Mouse (Mus musculus) hindbrain, embryonic 12.5 days (tissue): ENCODE measurements around the gene Tnfsf14. TPM values are rescaled to one million over a fixed set of nuclear protein-coding genes. Genes with fewer than 3 reads are reported as not detected.

Source experiments
- ATAC-seq: fragments of 200-750 bp; cut with Nextera tagmentation; 2 replicates; pipeline ENCODE4 v1.8.0; 2017; ENCODE audit warnings: moderate TSS enrichment; ENCODE audit not compliant: low FRiP score
- H3K27ac ChIP-seq: fragments of 300-500 bp; sonication (generic); 2 replicates; pipeline ENCODE4 v1.5.1; 2016; ENCODE audit warnings: mild to moderate bottlenecking
- H3K27me3 ChIP-seq: fragments of 300-500 bp; sonication (generic); 2 replicates; pipeline ENCODE4 v1.6.1; 2016; ENCODE audit warnings: mild to moderate bottlenecking
- H3K36me3 ChIP-seq: fragments of 300-500 bp; sonication (generic); 2 replicates; pipeline ENCODE4 v1.6.1; 2016; ENCODE audit warnings: mild to moderate bottlenecking
- H3K4me1 ChIP-seq: fragments of 300-500 bp; sonication (generic); 2 replicates; pipeline ENCODE4 v1.6.1; 2016
- H3K4me2 ChIP-seq: fragments of 300-500 bp; sonication (generic); replicated peaks from 2 replicates; pipeline ENCODE4 v1.6.1; 2016; ENCODE audit warnings: mild to moderate bottlenecking
- H3K4me3 ChIP-seq: fragments of 300-500 bp; sonication (generic); 2 replicates; pipeline ENCODE4 v1.5.1; 2016; ENCODE audit warnings: mild to moderate bottlenecking
- H3K9ac ChIP-seq: fragments of 300-500 bp; sonication (generic); 2 replicates; pipeline ENCODE4 v1.6.1; 2016; ENCODE audit warnings: mild to moderate bottlenecking, moderate library complexity
- H3K9me3 ChIP-seq: fragments of 300-500 bp; sonication (generic); replicated peaks from 2 replicates; pipeline ENCODE4 v1.6.1; 2016; ENCODE audit warnings: mild to moderate bottlenecking
- WGBS: fragments of 180-500 bp; shearing (Covaris S2); methylation state at CpG from one replicate; pipeline ENCODE4 v1.1.7; 2016; 5-methylcytosine and 5-hydroxymethylcytosine counted together
- polyA plus RNA-seq: library from polyadenylated mRNA; unstranded; fragments of >200 nt; fragmentation: Nextera tagmentation; extraction: Ambion mirVana; gene quantifications from 2 replicates; pipeline ENCODE4 v1.2.1, GENCODE M21; 2016

Gene Tnfsf14
- polyA plus RNA-seq, result not detected in 2 replicates

DNA sequence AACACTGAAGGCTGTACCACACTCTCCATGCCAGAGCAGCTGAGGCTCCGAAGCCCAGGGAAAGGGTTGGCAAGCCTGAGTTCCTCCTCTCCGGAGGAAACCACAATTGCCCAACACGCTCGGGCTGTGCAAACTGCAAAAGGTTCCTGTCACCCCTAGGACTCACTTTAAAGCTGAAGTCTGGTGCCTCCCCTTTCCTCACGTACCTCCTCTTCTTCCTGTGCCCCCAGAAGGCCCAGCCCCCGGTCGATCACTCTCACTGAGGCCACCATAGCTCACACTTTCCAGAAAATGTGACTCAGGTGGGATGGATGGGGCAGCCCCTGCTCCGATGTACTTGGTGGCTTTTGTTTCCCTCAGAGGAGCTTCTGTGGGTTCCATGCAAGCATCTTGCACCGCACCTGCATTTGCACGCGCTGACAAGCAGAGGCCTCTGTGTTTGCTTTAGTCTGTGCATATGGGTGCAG lies at the start of gene Tnfsf14:
TSS of gene Tnfsf14 (minus strand) at position 137 of the 467 bp plus-strand sequence.
- no peaks in the 10 kb centered on the region for H3K27me3 ChIP-seq
- H3K4me2 ChIP-seq, result no peak within 1 kb of the TSS
- ATAC-seq, result no peak
- H3K9ac ChIP-seq, result no peak within 1 kb of the TSS
- H3K9me3 ChIP-seq, result no peaks in the 10 kb centered on the region
- H3K4me1 ChIP-seq, result no peaks in the 10 kb centered on the region
- no peak within 1 kb of the TSS for H3K27ac ChIP-seq
- no peaks in the 10 kb centered on the region for H3K36me3 ChIP-seq
- H3K4me3 ChIP-seq, result no peak within 1 kb of the TSS
- 84% methylated on average over 11 of the region's 11 CpGs for WGBS

DNA sequence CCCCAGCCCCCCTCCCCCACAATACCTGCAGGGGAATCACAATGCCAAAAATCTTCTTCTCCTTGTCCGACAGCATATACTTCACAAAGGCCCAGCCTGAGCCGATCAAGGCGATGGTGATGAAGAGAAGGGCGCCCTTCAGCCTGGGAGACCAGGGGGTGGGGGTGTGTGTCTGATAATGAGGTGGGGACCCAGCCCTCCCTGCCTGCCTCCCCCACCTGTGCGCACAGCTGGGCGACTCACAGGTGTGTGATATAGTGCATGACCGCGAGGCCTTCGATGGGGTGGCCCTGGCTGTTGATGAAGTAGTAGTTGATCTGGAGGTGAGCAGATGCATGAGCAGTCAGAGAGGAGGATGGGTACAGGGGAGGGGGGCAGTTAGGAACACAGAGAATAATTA lies 43.2 kb upstream of the Tnfsf14 start:
- H3K36me3 ChIP-seq, result peaks cover 43% of the 10 kb centered on the region
- no peak for ATAC-seq

GRCm38 (mm10) chr17:57235803-57236202 lies 41.8 kb upstream of the Tnfsf14 start:
- Histone ChIP-seq H3K4me2 (no peak overlapping the region), H3K4me1 (no peaks in the 10 kb centered on the region), H3K27ac (no peak overlapping the region), H3K9me3 (no peaks in the 10 kb centered on the region), H3K9ac (no peak overlapping the region), H3K27me3 (no peaks in the 10 kb centered on the region), H3K36me3 (peaks cover 35% of the 10 kb centered on the region), H3K4me3 (no peak overlapping the region)
- WGBS, result 92% methylated on average over 5 of the region's 5 CpGs
- peak; percentile 20; the same call in 1 of the 2 replicates for ATAC-seq

More for the DNA sequence above, 43.2 kb upstream of the Tnfsf14 start:
- no peak overlapping the region for H3K9ac ChIP-seq
- no peak overlapping the region for H3K4me2 ChIP-seq
- H3K4me1 ChIP-seq, result no peaks in the 10 kb centered on the region
- WGBS, result 96% methylated on average over 9 of the region's 9 CpGs
- H3K9me3 ChIP-seq, result no peaks in the 10 kb centered on the region
- H3K27me3 ChIP-seq, result no peaks in the 10 kb centered on the region
- H3K27ac ChIP-seq, result no peak overlapping the region
- no peak overlapping the region for H3K4me3 ChIP-seq

- WGBS, result 84% methylated on average over 12 of the region's 12 CpGs
- Histone ChIP-seq H3K27me3 (no peaks in the 10 kb centered on the region), H3K9me3 (no peaks in the 10 kb centered on the region), H3K36me3 (peaks cover 35% of the 10 kb centered on the region), H3K9ac (no peak overlapping the region), H3K27ac (no peak overlapping the region), H3K4me3 (no peak overlapping the region), H3K4me1 (no peaks in the 10 kb centered on the region), H3K4me2 (no peak overlapping the region)
- no peak for ATAC-seq
Observed at GRCm38 (mm10) chr17:57234254-57234928, 40.4 kb upstream of the Tnfsf14 start.

- Histone ChIP-seq H3K4me2 (no peak overlapping the region), H3K4me1 (no peaks in the 10 kb centered on the region), H3K4me3 (no peak overlapping the region), H3K27me3 (no peaks in the 10 kb centered on the region), H3K9ac (no peak overlapping the region), H3K36me3 (peaks cover 33% of the 10 kb centered on the region), H3K9me3 (no peaks in the 10 kb centered on the region), H3K27ac (no peak overlapping the region)
- no peak for ATAC-seq
- WGBS, result 48% methylated on average over 7 of the region's 7 CpGs
Observed at GRCm38 (mm10) chr17:57233038-57233437, 39.1 kb upstream of the Tnfsf14 start.

- no peak overlapping the region for H3K4me3 ChIP-seq
- 90% methylated on average over 1 of the region's 1 CpGs for WGBS
- H3K36me3 ChIP-seq, result peaks cover 25% of the 10 kb centered on the region
- no peak for ATAC-seq
- no peak overlapping the region for H3K27ac ChIP-seq
- no peaks in the 10 kb centered on the region for H3K4me1 ChIP-seq
- no peak overlapping the region for H3K9ac ChIP-seq
- H3K9me3 ChIP-seq, result no peaks in the 10 kb centered on the region
- H3K27me3 ChIP-seq, result no peaks in the 10 kb centered on the region
- H3K4me2 ChIP-seq, result no peak overlapping the region
Observed at GRCm38 (mm10) chr17:57232200-57232599, 38.2 kb upstream of the Tnfsf14 start.

- H3K36me3 ChIP-seq, result peaks cover 16% of the 10 kb centered on the region
- no peaks in the 10 kb centered on the region for H3K27me3 ChIP-seq
- no peak overlapping the region for H3K4me2 ChIP-seq
- H3K9me3 ChIP-seq, result no peaks in the 10 kb centered on the region
- no peak overlapping the region for H3K4me3 ChIP-seq
- no peaks in the 10 kb centered on the region for H3K4me1 ChIP-seq
- no peak for ATAC-seq
- H3K9ac ChIP-seq, result no peak overlapping the region
- H3K27ac ChIP-seq, result no peak overlapping the region
Observed at GRCm38 (mm10) chr17:57231321-57231771, 37.4 kb upstream of the Tnfsf14 start.

DNA sequence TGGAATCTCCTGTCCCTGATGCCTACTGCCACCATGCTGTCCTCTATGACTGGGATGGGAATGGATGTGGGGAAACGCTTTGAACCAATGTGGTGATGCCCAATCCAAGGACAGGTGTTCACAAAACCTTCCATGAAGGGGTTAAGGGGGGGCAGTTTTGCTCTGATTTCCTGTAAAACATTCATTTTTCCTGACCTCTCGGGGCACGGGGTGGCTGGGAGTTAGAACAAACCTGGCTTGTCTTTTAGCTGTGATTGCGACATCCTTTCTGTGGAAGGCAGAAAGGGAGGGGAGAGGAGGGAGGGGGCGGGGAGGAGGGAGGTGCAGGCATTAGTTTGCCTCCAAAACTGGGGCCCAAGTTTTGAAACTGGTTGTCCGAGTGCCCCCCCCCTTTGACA lies 36.8 kb upstream of the Tnfsf14 start:
- H3K9me3 ChIP-seq, result no peaks in the 10 kb centered on the region
- H3K4me3 ChIP-seq, result no peak overlapping the region
- no peaks in the 10 kb centered on the region for H3K4me1 ChIP-seq
- no peak overlapping the region for H3K27ac ChIP-seq
- WGBS, result 76% methylated on average over 6 of the region's 6 CpGs
- H3K36me3 ChIP-seq, result peaks cover 11% of the 10 kb centered on the region
- H3K27me3 ChIP-seq, result no peaks in the 10 kb centered on the region
- no peak overlapping the region for H3K4me2 ChIP-seq
- H3K9ac ChIP-seq, result no peak overlapping the region
- no peak for ATAC-seq

DNA sequence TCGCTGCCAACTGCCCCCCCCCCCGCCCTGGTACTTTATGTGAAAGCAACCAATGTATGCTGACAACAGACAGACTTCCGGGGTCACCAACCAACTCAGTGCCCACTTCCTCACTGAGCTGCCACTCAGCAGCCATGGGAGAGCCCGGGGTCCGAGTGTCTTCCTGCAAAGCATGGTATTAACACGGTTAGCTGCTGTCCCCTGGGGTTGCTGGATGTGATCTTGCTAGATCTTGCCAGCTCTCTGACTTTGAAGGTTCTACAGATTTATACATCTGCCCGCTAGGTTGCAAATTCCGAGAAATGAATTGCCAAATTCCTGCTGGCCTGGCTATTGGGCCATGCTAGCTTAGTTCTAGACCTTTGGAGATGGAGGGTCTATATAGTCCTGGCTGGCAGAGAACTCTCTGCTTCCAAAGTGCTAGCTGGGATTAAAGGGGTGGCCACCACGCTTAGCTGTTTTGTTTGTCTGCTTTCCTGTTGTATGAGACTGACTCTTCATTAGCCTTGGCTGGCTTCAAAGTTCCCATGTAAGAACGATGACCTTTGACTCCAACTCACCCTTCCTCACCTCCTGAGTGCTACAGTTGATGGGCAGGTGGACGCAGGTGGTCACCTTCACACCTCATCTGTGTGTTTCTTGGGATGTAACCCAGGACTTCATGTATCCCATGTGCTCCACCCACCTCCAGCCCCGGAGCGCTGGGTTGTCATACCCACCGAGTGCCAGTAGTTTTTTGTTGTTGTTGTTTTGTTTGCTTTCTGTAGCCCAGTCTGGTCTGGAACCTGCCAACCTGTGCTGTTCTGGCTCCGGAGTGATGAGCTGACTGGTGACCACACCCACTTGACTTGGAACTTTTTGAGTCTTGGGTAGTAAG lies 36.1 kb upstream of the Tnfsf14 start:
- no peaks in the 10 kb centered on the region for H3K27me3 ChIP-seq
- H3K4me3 ChIP-seq, result no peak overlapping the region
- WGBS, result 78% methylated on average over 15 of the region's 15 CpGs
- no peak overlapping the region for H3K4me2 ChIP-seq
- no peaks in the 10 kb centered on the region for H3K4me1 ChIP-seq
- H3K36me3 ChIP-seq, result peaks cover 7% of the 10 kb centered on the region; the same call in 1 of the 2 replicates
- no peak for ATAC-seq
- no peaks in the 10 kb centered on the region for H3K9me3 ChIP-seq
- H3K27ac ChIP-seq, result no peak overlapping the region
- no peak overlapping the region for H3K9ac ChIP-seq

DNA sequence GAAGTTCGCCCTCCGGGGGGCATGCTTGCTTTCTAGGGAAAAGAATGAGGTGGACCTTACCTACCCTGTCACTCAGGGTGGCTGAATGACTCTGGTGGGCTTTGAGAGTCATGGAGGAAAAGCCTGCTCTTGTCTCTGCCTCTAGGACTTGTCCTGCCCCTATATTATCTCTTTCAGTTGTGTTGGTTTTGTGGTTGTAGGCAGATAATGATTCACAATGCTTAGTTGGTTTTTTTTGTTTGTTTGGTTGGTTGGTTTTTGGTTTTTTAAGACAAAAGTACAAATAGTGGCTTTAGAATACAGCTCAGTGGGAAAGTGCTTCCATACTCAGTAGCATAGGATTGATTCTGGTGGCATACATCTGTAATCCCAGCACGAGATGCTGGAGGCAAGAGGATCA lies 34.9 kb upstream of the Tnfsf14 start:
- Histone ChIP-seq H3K4me2 (no peak overlapping the region), H3K9me3 (no peaks in the 10 kb centered on the region), H3K36me3 (no peaks in the 10 kb centered on the region), H3K27ac (no peak overlapping the region), H3K4me3 (no peak overlapping the region), H3K27me3 (peaks cover 3% of the 10 kb centered on the region; the same call in 1 of the 2 replicates), H3K9ac (no peak overlapping the region), H3K4me1 (no peaks in the 10 kb centered on the region)
- no peak for ATAC-seq
- 82% methylated on average over 3 of the region's 3 CpGs for WGBS

GRCm38 (mm10) chr17:57228014-57228413 lies 34.0 kb upstream of the Tnfsf14 start, which contains the start of gene C3:
Gene C3 (minus strand): TSS chr17:57228136.
- WGBS, result 86% methylated on average over 3 of the region's 3 CpGs
- H3K4me2 ChIP-seq, result no peak within 1 kb of the TSS
- no peaks in the 10 kb centered on the region for H3K36me3 ChIP-seq
- no peak within 1 kb of the TSS for H3K9ac ChIP-seq
- H3K4me3 ChIP-seq, result no peak within 1 kb of the TSS
- H3K27me3 ChIP-seq, result peaks cover 3% of the 10 kb centered on the region; the same call in 1 of the 2 replicates
- no peaks in the 10 kb centered on the region for H3K9me3 ChIP-seq
- no peak within 1 kb of the TSS for H3K27ac ChIP-seq
- no peaks in the 10 kb centered on the region for H3K4me1 ChIP-seq
- no peak for ATAC-seq

DNA sequence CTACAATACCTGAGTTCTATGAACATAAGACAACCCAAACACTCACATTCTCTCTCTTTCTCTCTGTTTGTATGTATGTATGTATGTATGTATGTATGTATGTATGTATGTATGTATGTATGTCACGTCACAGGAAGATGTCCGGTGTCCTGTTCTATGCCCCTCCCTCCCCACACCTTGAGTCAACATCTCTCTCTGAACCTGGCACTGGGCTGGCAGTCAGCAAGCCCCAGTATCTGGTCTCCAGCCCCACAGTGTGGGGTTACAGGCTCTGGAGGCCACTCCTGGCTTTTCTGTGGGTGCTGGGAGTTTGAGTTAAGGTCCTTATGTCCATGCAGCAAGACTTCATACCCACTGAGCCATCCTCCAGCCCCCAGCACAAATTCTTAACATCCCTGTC lies 33.5 kb upstream of the Tnfsf14 start:
- Histone ChIP-seq H3K9me3 (no peaks in the 10 kb centered on the region), H3K36me3 (no peaks in the 10 kb centered on the region), H3K4me2 (no peak overlapping the region), H3K4me3 (no peak overlapping the region), H3K27ac (no peak overlapping the region), H3K4me1 (no peaks in the 10 kb centered on the region), H3K9ac (no peak overlapping the region), H3K27me3 (peaks cover 3% of the 10 kb centered on the region; the same call in 1 of the 2 replicates)
- ATAC-seq, result no peak
- whole genome bisulfite sequencing, result 95% methylated on average over 2 of the region's 2 CpGs
